In the genomic region with DNA sequence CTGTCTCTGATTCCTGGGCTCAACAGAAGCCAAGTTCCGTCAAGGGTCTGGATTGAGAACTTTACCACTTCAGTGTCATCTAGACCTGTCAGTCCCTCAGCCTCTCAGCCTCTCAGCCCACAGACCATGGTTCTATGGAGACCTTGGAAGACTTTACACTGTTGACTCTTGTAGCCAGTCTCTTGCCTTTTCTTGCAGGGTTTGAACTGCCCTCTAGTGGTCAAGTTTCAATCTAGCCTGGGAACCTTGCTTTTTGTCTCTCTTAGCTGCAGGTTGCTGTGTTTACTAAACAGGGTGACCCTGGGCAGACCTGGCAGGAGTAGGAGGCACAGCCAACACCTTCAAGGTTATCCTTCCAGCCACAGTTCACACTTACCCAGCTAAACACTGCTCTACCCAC, we compare ENCODE assay signal across 8 mouse cellular contexts.
DNase-seq lines count a peak whose midpoint lies in the region; ATAC-seq and TF ChIP-seq lines count a peak whose summit lies in the region.

No protein-coding gene starts in this region.

- no peaks in the 10 kb centered on the region; the same call in 1 of the 2 replicates for H3K9me3 ChIP-seq in intestine, embryonic 16.5 days (ENCODE audit: control insufficient read depth, low read length)
- no peaks in the 10 kb centered on the region for H3K9me3 ChIP-seq in intestine, embryonic 15.5 days
- no peaks in the 10 kb centered on the region for H3K9me3 ChIP-seq in MEL (replicated peaks; ENCODE audit: insufficient read depth, low read length)
- no peaks in the 10 kb centered on the region for H3K9me3 ChIP-seq in heart, embryonic 10.5 days

- 52% methylated on average over 1 of the region's 1 CpGs for WGBS in intestine, embryonic 16.5 days
- WGBS in intestine, embryonic 15.5 days: 21% methylated on average over 1 of the region's 1 CpGs
- 30% methylated on average over 1 of the region's 1 CpGs for WGBS in heart, embryonic 10.5 days

- no peaks in the 10 kb centered on the region for H3K79me2 ChIP-seq in MEL (ENCODE audit: control insufficient read depth, insufficient read depth, low read length, poor library complexity)

- TF ChIP-seq CTCF in MEL (IDR thresholded peaks at IDR 0.05 in 2 of 3, conservative IDR thresholded peaks at IDR 0.05 in 1 of 3; ENCODE audit: control insufficient read depth in 1 of 3, insufficient read depth in 1 of 3, low read depth in 2 of 3, low read length in 3 of 3, poor library complexity in 1 of 3, severe bottlenecking in 1 of 3): peak; percentile 3 to 28 (median 16); a peak in 3 of 6 replicates

- no peak for TF ChIP-seq POLR2A in MEL (IDR thresholded peaks at IDR 0.05; ENCODE audit: control insufficient read depth in 1 of 2, insufficient read depth in 1 of 2, low read depth in 1 of 2, low read length in 2 of 2, poor library complexity in 1 of 2)

- no peaks in the 10 kb centered on the region for H3K27me3 ChIP-seq in intestine, embryonic 16.5 days (replicated peaks; ENCODE audit: control insufficient read depth, insufficient read depth, low read length)
- no peaks in the 10 kb centered on the region for H3K27me3 ChIP-seq in intestine, embryonic 15.5 days (replicated peaks)
- no peaks in the 10 kb centered on the region for H3K27me3 ChIP-seq in MEL (ENCODE audit: control insufficient read depth in 1 of 2, insufficient read depth in 2 of 2, low read length in 2 of 2)
- H3K27me3 ChIP-seq in heart, embryonic 10.5 days (ENCODE audit: insufficient read depth, poor library complexity, severe bottlenecking): no peaks in the 10 kb centered on the region; the same call in 1 of the 2 replicates

- H3K36me3 ChIP-seq in intestine, embryonic 16.5 days (ENCODE audit: control insufficient read depth, insufficient read depth, low read length): no peaks in the 10 kb centered on the region
- no peaks in the 10 kb centered on the region for H3K36me3 ChIP-seq in intestine, embryonic 15.5 days
- H3K36me3 ChIP-seq in MEL (ENCODE audit: control insufficient read depth in 1 of 2, insufficient read depth in 2 of 2, low read length in 2 of 2): no peaks in the 10 kb centered on the region
- H3K36me3 ChIP-seq in heart, embryonic 10.5 days: no peaks in the 10 kb centered on the region

- no peak for TF ChIP-seq EP300 in MEL (IDR thresholded peaks at IDR 0.05; ENCODE audit: low read depth in 1 of 2, low read length in 2 of 2)

- H3K9ac ChIP-seq in intestine, embryonic 16.5 days (ENCODE audit: low read depth, low read length): no peak overlapping the region
- H3K9ac ChIP-seq in intestine, embryonic 15.5 days: no peak overlapping the region
- H3K9ac ChIP-seq in MEL (ENCODE audit: control insufficient read depth, low read depth, low read length, poor library complexity, severe bottlenecking): no peak overlapping the region

- H3K4me2 ChIP-seq in intestine, embryonic 16.5 days (ENCODE audit: low read depth, low read length): no peak overlapping the region
- H3K4me2 ChIP-seq in intestine, embryonic 15.5 days (replicated peaks): no peak overlapping the region

- no peak for TF ChIP-seq RAD21 in MEL (IDR thresholded peaks at IDR 0.05; ENCODE audit: low read depth, low read length)

- H3K4me1 ChIP-seq in intestine, embryonic 16.5 days (ENCODE audit: control insufficient read depth, insufficient read depth, low read length): peaks cover 3% of the 10 kb centered on the region; the same call in 1 of the 2 replicates
- H3K4me1 ChIP-seq in intestine, embryonic 15.5 days (replicated peaks): 0 out of 2 replicates have a peak, but pooled peaks cover 3% of the 10 kb centered on the region
- no peaks in the 10 kb centered on the region for H3K4me1 ChIP-seq in MEL (ENCODE audit: control insufficient read depth in 1 of 2, insufficient read depth in 2 of 2, low read length in 2 of 2)
- no peaks in the 10 kb centered on the region for H3K4me1 ChIP-seq in heart, embryonic 10.5 days

- no peak overlapping the region for H3K27ac ChIP-seq in intestine, embryonic 16.5 days (ENCODE audit: low read length)
- H3K27ac ChIP-seq in intestine, embryonic 15.5 days: no peak overlapping the region
- H3K27ac ChIP-seq in MEL (ENCODE audit: control insufficient read depth, low read depth, low read length): no peak overlapping the region
- no peak overlapping the region for H3K27ac ChIP-seq in heart, embryonic 10.5 days

- DNase-seq in 416B (ENCODE audit: low read depth) (peak; percentile 43), MEL (ENCODE audit: low read depth, low spot score) (peak; percentile 9)
- peak; percentile 21 for DNase-seq in induced T-regulatory cell, adult 2 months (ENCODE audit: low read depth)
- peak; percentile 19 for DNase-seq in telencephalon, adult 2 months (ENCODE audit: low read depth, low spot score)
- DNase-seq in gastrocnemius, adult 8-10 months (ENCODE audit: low spot score in 2 of 2): no peak
- no peak for DNase-seq in heart, embryonic 10.5 days (ENCODE audit: low spot score)

- no peak overlapping the region for H3K4me3 ChIP-seq in intestine, embryonic 16.5 days (ENCODE audit: low read length)
- no peak overlapping the region for H3K4me3 ChIP-seq in intestine, embryonic 15.5 days (replicated peaks)
- H3K4me3 ChIP-seq in MEL (ENCODE audit: control insufficient read depth in 1 of 2, insufficient read depth in 1 of 2, low read depth in 2 of 2, low read length in 2 of 2): no peak overlapping the region
- H3K4me3 ChIP-seq in heart, embryonic 10.5 days: no peak overlapping the region

- 0 out of 2 replicates have a peak, but pooled peaks have one; percentile 19 for ATAC-seq in intestine, embryonic 16.5 days
- no peak for ATAC-seq in intestine, embryonic 15.5 days

TF ChIP-seq in MEL, 35 proteins besides CTCF, POLR2A, EP300 and RAD21:
- TF ChIP-seq POLR2AphosphoS2 (IDR thresholded peaks at IDR 0.05; ENCODE audit: low read length): no peak
- TF ChIP-seq MAZ (IDR thresholded peaks at IDR 0.05; ENCODE audit: low read depth, low read length): no peak
- TF ChIP-seq MYB (IDR thresholded peaks at IDR 0.05; ENCODE audit: low read depth, low read length): no peak
- no peak for TF ChIP-seq HCFC1 (IDR thresholded peaks at IDR 0.05; ENCODE audit: low read depth, low read length)
- no peak for TF ChIP-seq ETS1 (IDR thresholded peaks at IDR 0.05; ENCODE audit: low read depth, low read length)
- TF ChIP-seq ZKSCAN1 (IDR thresholded peaks at IDR 0.05; ENCODE audit: low read depth, low read length): no peak
- no peak for TF ChIP-seq KAT2A (conservative IDR thresholded peaks at IDR 0.05; ENCODE audit: low read depth, low read length)
- no peak for TF ChIP-seq TBP (IDR thresholded peaks at IDR 0.05; ENCODE audit: low read depth, low read length)
- TF ChIP-seq TAL1 (IDR thresholded peaks at IDR 0.05; ENCODE audit: low read length): no peak
- TF ChIP-seq USF2 (IDR thresholded peaks at IDR 0.05; ENCODE audit: borderline replicate concordance in 1 of 2, insufficient read depth in 1 of 2, low read depth in 1 of 2, low read length in 2 of 2): no peak
- TF ChIP-seq CHD1 (IDR thresholded peaks at IDR 0.05; ENCODE audit: low read depth, low read length): no peak
TF ChIP-seq in MEL: peak in this region for 0.

Comparison
In these comparisons a context has a peak if more than half of its experiments do, and no peak if none do; other contexts are left out.
1. DNase-seq: peak in 416B (single experiment), MEL (single experiment), induced T-regulatory cell, adult 2 months (single experiment) and telencephalon, adult 2 months (single experiment); none in gastrocnemius, adult 8-10 months (0 of 2) and heart, embryonic 10.5 days (single experiment).